Mouse (Mus musculus) G1E (cell line): ENCODE measurements around the gene Dynlrb1.

Experiments used
- CTCF ChIP-seq: IDR thresholded peaks from 2 replicates; pipeline ENCODE4 v1.5.1; 2012; ENCODE audit warnings: low read depth, low read length, inconsistent platforms, mixed read lengths
- GATA1 ChIP-seq: IDR thresholded peaks from 2 replicates; pipeline ENCODE4 v1.6.1; 2012; ENCODE audit warnings: borderline replicate concordance, low read length, inconsistent platforms, mixed read lengths
- POLR2AphosphoS5 ChIP-seq: IDR thresholded peaks from 2 replicates; pipeline ENCODE4 v1.6.1; 2012; ENCODE audit warnings: low read depth, low read length, inconsistent platforms; ENCODE audit not compliant: insufficient replicate concordance
- TAL1 ChIP-seq: conservative IDR thresholded peaks from 2 replicates; pipeline ENCODE4 v1.6.1; 2012; ENCODE audit warnings: low read depth, low read length, inconsistent platforms, mixed read lengths

DNA sequence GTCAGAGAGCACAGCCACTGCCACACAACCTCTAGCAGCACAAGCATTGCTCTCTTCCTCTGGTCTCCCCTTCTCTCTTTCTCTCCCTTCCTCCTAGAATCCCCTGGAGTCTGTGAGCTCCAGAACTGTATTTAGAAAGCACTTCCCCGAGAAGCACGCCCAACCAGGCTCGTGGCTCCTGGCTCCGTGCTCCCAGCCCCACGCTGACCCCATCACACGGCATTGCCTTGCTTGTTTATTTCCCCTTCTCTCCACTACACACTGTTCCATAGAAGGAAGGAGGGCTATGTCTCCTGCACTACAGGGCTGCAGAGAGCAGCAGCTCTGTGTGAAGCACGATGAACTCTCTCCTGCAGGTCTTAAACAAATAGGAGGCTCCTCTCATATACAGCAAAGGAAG is 48.3 kb downstream of the Dynlrb1 start:
- TF ChIP-seq CTCF = no peak
- no peak for TF ChIP-seq GATA1
- no peak for TF ChIP-seq TAL1
- no peak for TF ChIP-seq POLR2AphosphoS5
